Mouse (Mus musculus): ENCODE measurements at regions not wholly inside any gene's neighbourhood (a gene's known extent, or its start where the extent isn't known, plus 50 kb on each side); places are given as distances from the start of the nearest gene placed in this dataset.
A peak's percentile ranks its signal among the peaks of the same experiment; 100 is the strongest.

GRCm38 (mm10) chr5:106207706-106208105 lies 250.3 kb downstream of the Barhl2 start:
- Histone ChIP-seq H3K36me3 (ENCODE audit: insufficient read depth, low read length) (no peaks in the 10 kb centered on the region), H3K9me3 (ENCODE audit: low read length) (no peaks in the 10 kb centered on the region), H3K27ac (no peak overlapping the region), H3K4me3 (ENCODE audit: low read length) (no peak overlapping the region), H3K9ac (replicated peaks; ENCODE audit: low read length) (no peak overlapping the region), H3K4me2 (ENCODE audit: low read depth, low read length) (no peak overlapping the region), H3K4me1 (ENCODE audit: insufficient read depth, low read length) (no peaks in the 10 kb centered on the region), H3K27me3 (ENCODE audit: insufficient read depth, low read length) (no peaks in the 10 kb centered on the region)
- ATAC-seq (no peak), DNase-seq (ENCODE audit: low spot score) (no peak)
- WGBS, result 86% methylated on average over 6 of the region's 6 CpGs
- TF ChIP-seq CTCF (IDR thresholded peaks at IDR 0.05; ENCODE audit: low read depth), result no peak

GRCm38 (mm10) chr5:106205724-106206123 lies 252.2 kb downstream of the Barhl2 start:
- 11% methylated on average over 6 of the region's 6 CpGs for WGBS
- no peak for DNase-seq (ENCODE audit: low spot score)

GRCm38 (mm10) chr5:106200631-106201030 lies 257.3 kb downstream of the Barhl2 start:
- TF ChIP-seq CTCF (IDR thresholded peaks at IDR 0.05; ENCODE audit: low read depth), result no peak
- Histone ChIP-seq H3K27ac (no peak overlapping the region), H3K4me3 (ENCODE audit: low read length) (no peak overlapping the region), H3K9ac (replicated peaks; ENCODE audit: low read length) (no peak overlapping the region), H3K4me1 (ENCODE audit: insufficient read depth, low read length) (no peaks in the 10 kb centered on the region), H3K36me3 (ENCODE audit: insufficient read depth, low read length) (no peaks in the 10 kb centered on the region), H3K9me3 (ENCODE audit: low read length) (no peaks in the 10 kb centered on the region), H3K4me2 (ENCODE audit: low read depth, low read length) (peak overlapping the region; percentile 33; the same call in 1 of the 2 replicates), H3K27me3 (ENCODE audit: insufficient read depth, low read length) (no peaks in the 10 kb centered on the region)
- DNase-seq (ENCODE audit: low spot score) (peak; percentile 8), ATAC-seq (no peak)
- WGBS, result 74% methylated on average over 16 of the region's 16 CpGs

More at GRCm38 (mm10) chr5:106205724-106206123, 252.2 kb downstream of the Barhl2 start:
- Histone ChIP-seq H3K4me3 (ENCODE audit: low read length) (no peak overlapping the region), H3K9me3 (ENCODE audit: low read length) (no peaks in the 10 kb centered on the region), H3K27ac (no peak overlapping the region), H3K4me1 (ENCODE audit: insufficient read depth, low read length) (no peaks in the 10 kb centered on the region), H3K27me3 (ENCODE audit: insufficient read depth, low read length) (no peaks in the 10 kb centered on the region), H3K36me3 (ENCODE audit: insufficient read depth, low read length) (no peaks in the 10 kb centered on the region), H3K4me2 (ENCODE audit: low read depth, low read length) (no peak overlapping the region), H3K9ac (replicated peaks; ENCODE audit: low read length) (no peak overlapping the region)
- ATAC-seq, result no peak
- no peak for TF ChIP-seq CTCF (IDR thresholded peaks at IDR 0.05; ENCODE audit: low read depth)

- Histone ChIP-seq H3K4me1 (ENCODE audit: insufficient read depth, low read length) (no peaks in the 10 kb centered on the region), H3K27me3 (ENCODE audit: insufficient read depth, low read length) (no peaks in the 10 kb centered on the region), H3K27ac (no peak overlapping the region), H3K9ac (replicated peaks; ENCODE audit: low read length) (no peak overlapping the region), H3K4me2 (ENCODE audit: low read depth, low read length) (no peak overlapping the region), H3K9me3 (ENCODE audit: low read length) (no peaks in the 10 kb centered on the region), H3K36me3 (ENCODE audit: insufficient read depth, low read length) (no peaks in the 10 kb centered on the region), H3K4me3 (ENCODE audit: low read length) (no peak overlapping the region)
- TF ChIP-seq CTCF (IDR thresholded peaks at IDR 0.05; ENCODE audit: low read depth), result no peak
- DNase-seq (ENCODE audit: low spot score) (peak; percentile 14), ATAC-seq (no peak)
- 46% methylated on average over 3 of the region's 3 CpGs for WGBS
Measured at GRCm38 (mm10) chr5:106199061-106199460, 258.9 kb downstream of the Barhl2 start.

DNA sequence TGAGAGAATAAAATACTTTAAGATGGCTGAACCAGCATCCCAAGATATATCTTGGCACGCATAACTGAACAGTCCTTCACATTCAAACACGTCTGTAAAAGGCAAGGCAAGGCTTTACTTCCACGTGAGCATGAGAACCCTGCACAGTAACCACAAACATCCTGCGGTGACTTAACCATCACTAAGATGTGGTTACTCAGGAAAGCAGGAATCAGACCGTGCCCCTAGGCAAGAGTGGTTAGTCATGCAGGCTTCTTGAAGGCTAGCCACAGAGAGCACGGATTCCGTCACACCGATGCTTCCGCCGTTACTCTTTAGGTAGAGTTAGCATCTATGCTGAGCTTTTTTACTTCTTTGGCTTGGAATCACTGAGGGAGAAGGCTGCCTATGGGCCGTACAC lies 266.8 kb downstream of the Barhl2 start:
- Histone ChIP-seq H3K9me3 (ENCODE audit: low read length) (no peaks in the 10 kb centered on the region), H3K36me3 (ENCODE audit: insufficient read depth, low read length) (no peaks in the 10 kb centered on the region), H3K27me3 (ENCODE audit: insufficient read depth, low read length) (no peaks in the 10 kb centered on the region), H3K9ac (replicated peaks; ENCODE audit: low read length) (no peak overlapping the region), H3K4me1 (ENCODE audit: insufficient read depth, low read length) (no peaks in the 10 kb centered on the region), H3K4me2 (ENCODE audit: low read depth, low read length) (no peak overlapping the region), H3K4me3 (ENCODE audit: low read length) (no peak overlapping the region), H3K27ac (no peak overlapping the region)
- ATAC-seq, result no peak
- no peak for TF ChIP-seq CTCF (IDR thresholded peaks at IDR 0.05; ENCODE audit: low read depth)
- no peak for DNase-seq (ENCODE audit: low spot score)
- WGBS, result 92% methylated on average over 11 of the region's 11 CpGs

DNA sequence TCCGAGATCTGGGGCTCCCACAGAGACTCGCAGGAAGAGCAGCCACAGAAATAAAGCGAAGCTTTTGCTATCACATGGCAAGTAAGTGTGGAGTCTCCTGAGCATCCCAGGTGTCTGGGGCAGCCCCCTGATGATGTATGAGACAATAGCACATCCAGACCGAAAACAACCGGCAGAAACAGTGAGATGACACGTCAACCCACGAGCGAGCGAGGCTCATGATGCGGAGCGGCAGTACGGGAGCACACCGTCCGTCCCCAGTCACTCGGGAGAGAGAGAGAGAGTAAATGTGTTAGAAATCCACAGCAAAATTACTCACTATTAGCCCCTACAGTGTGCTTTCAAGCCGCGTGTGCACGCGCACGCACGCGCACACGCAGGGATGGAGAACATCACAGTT lies 276.2 kb downstream of the Barhl2 start:
- TF ChIP-seq CTCF (IDR thresholded peaks at IDR 0.05; ENCODE audit: low read depth), result no peak
- 91% methylated on average over 23 of the region's 23 CpGs for WGBS

DNA sequence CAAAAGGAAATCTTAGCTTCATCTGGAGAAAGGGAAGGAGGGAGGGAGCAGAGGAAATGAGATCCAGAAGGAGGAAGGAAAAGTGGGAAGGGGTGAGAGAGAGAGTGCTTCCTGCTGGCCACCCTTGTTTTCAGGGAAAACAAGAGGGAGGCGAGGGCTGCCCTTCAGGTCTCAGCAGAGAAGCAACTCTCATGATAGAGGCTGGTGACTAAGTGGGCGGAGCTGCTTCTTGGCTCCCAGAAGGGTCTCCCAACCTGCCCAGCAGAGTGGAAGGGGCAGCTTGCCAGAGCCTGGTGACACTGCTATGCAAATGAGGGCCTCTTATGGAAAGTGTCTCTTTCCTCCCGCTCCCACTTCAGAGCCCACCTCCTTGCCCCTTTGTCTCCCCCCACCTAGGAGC lies 285.8 kb downstream of the Barhl2 start:
- no peak for TF ChIP-seq CTCF (IDR thresholded peaks at IDR 0.05; ENCODE audit: low read depth)
- Histone ChIP-seq H3K4me3 (ENCODE audit: low read length) (no peak overlapping the region), H3K4me2 (ENCODE audit: low read depth, low read length) (no peak overlapping the region), H3K36me3 (ENCODE audit: insufficient read depth, low read length) (no peaks in the 10 kb centered on the region), H3K27me3 (ENCODE audit: insufficient read depth, low read length) (no peaks in the 10 kb centered on the region), H3K9ac (replicated peaks; ENCODE audit: low read length) (no peak overlapping the region), H3K9me3 (ENCODE audit: low read length) (no peaks in the 10 kb centered on the region), H3K4me1 (ENCODE audit: insufficient read depth, low read length) (no peaks in the 10 kb centered on the region), H3K27ac (no peak overlapping the region)
- DNase-seq (ENCODE audit: low spot score) (peak; percentile 83), ATAC-seq (peak; percentile 84)
- 14% methylated on average over 3 of the region's 3 CpGs for WGBS

More for the DNA sequence above, 276.2 kb downstream of the Barhl2 start:
- H3K4me1 ChIP-seq (ENCODE audit: insufficient read depth, low read length), result no peaks in the 10 kb centered on the region; the same call in 1 of the 2 replicates
- ATAC-seq, result no peak
- H3K36me3 ChIP-seq (ENCODE audit: insufficient read depth, low read length), result no peaks in the 10 kb centered on the region
- no peaks in the 10 kb centered on the region for H3K27me3 ChIP-seq (ENCODE audit: insufficient read depth, low read length)
- H3K9me3 ChIP-seq (ENCODE audit: low read length), result 0 out of 2 replicates have a peak, but pooled peaks cover 4% of the 10 kb centered on the region
- H3K4me2 ChIP-seq (ENCODE audit: low read depth, low read length), result no peak overlapping the region; the same call in 1 of the 2 replicates
- H3K9ac ChIP-seq (replicated peaks; ENCODE audit: low read length), result no peak overlapping the region
- no peak overlapping the region for H3K27ac ChIP-seq
- H3K4me3 ChIP-seq (ENCODE audit: low read length), result no peak overlapping the region
- no peak for DNase-seq (ENCODE audit: low spot score)
